Mouse (Mus musculus): ENCODE data around the gene Mrgpra6. TPM values are rescaled to one million over a fixed set of nuclear protein-coding genes. Genes with fewer than 3 reads are reported as not detected.

Mrgpra6 gene
- total RNA-seq (2015) (not detected in 2 replicates), total RNA-seq (2017) (0.81 TPM in 1 of 2 replicates, not detected in the other)

- ATAC-seq (ENCODE audit: poor library complexity, severe bottlenecking), result peak; percentile 45; the same call in 1 of the 2 replicates
These were observed at the start of gene Mrgpra6 for GRCm38 (mm10) chr7:47204830-47205229. TSS of gene Mrgpra6 (minus strand) at chr7:47204920.

- ATAC-seq (ENCODE audit: poor library complexity, severe bottlenecking), result no peak
These were observed 48.0 kb upstream of the Mrgpra6 start, which contains the start of gene Mrgpra9 for GRCm38 (mm10) chr7:47252770-47253169. TSS of gene Mrgpra9 (minus strand) at chr7:47252848.

GRCm38 (mm10) chr7:47244658-47245057 is 39.9 kb upstream of the Mrgpra6 start:
- 0 out of 2 replicates have a peak, but pooled peaks have one; percentile 51 for ATAC-seq (ENCODE audit: poor library complexity, severe bottlenecking)

- ATAC-seq (ENCODE audit: poor library complexity, severe bottlenecking), result no peak
These were observed 9.4 kb downstream of the Mrgpra6 start for GRCm38 (mm10) chr7:47195271-47195670.

GRCm38 (mm10) chr7:47170814-47171213 is 33.9 kb downstream of the Mrgpra6 start:
- ATAC-seq (ENCODE audit: poor library complexity, severe bottlenecking), result no peak

GRCm38 (mm10) chr7:47165028-47165427 is 39.7 kb downstream of the Mrgpra6 start:
- ATAC-seq (ENCODE audit: poor library complexity, severe bottlenecking), result no peak

- no peak for ATAC-seq (ENCODE audit: poor library complexity, severe bottlenecking)
These were observed 41.5 kb downstream of the Mrgpra6 start for GRCm38 (mm10) chr7:47163203-47163602.

- no peak for ATAC-seq (ENCODE audit: poor library complexity, severe bottlenecking)
These were observed 46.3 kb downstream of the Mrgpra6 start for GRCm38 (mm10) chr7:47158451-47158850.

- peak; percentile 82 for ATAC-seq (ENCODE audit: poor library complexity, severe bottlenecking)
These were observed 47.0 kb downstream of the Mrgpra6 start for GRCm38 (mm10) chr7:47157743-47158142.

- ATAC-seq (ENCODE audit: poor library complexity, severe bottlenecking), result no peak
These were observed 48.9 kb downstream of the Mrgpra6 start for GRCm38 (mm10) chr7:47155849-47156248.

GRCm38 (mm10) chr7:47155396-47155795 is 49.3 kb downstream of the Mrgpra6 start:
- no peak for ATAC-seq (ENCODE audit: poor library complexity, severe bottlenecking)

GRCm38 (mm10) chr7:47150420-47151061 is 54.2 kb downstream of the Mrgpra6 start:
- peak; percentile 74 for ATAC-seq (ENCODE audit: poor library complexity, severe bottlenecking)

GRCm38 (mm10) chr7:47148298-47148697 is 56.4 kb downstream of the Mrgpra6 start:
- ATAC-seq (ENCODE audit: poor library complexity, severe bottlenecking), result no peak

- ATAC-seq (ENCODE audit: poor library complexity, severe bottlenecking), result peak; percentile 74
These were observed 58.5 kb downstream of the Mrgpra6 start for GRCm38 (mm10) chr7:47146034-47146812.

GRCm38 (mm10) chr7:47144299-47144698 is 60.4 kb downstream of the Mrgpra6 start:
- ATAC-seq (ENCODE audit: poor library complexity, severe bottlenecking), result no peak

GRCm38 (mm10) chr7:47139823-47140325 is 64.8 kb downstream of the Mrgpra6 start:
- ATAC-seq (ENCODE audit: poor library complexity, severe bottlenecking), result peak; percentile 45; the same call in 1 of the 2 replicates

Other genes starting within 250 kb of the Mrgpra6 start
- 18.0 and 18.2 TPM in 2 replicates for gene Uevld, start 246.4 kb downstream of the Mrgpra6 start, total RNA-seq (2015)
- gene Uevld, start 246.4 kb downstream of the Mrgpra6 start, total RNA-seq (2017), result 14.1 and 16.2 TPM in 2 replicates
- gene Gm9999, start 221.3 kb downstream of the Mrgpra6 start, total RNA-seq (2015), result 2.3 TPM in 1 of 2 replicates, not detected in the other
- not detected in 2 replicates for gene Gm9999, start 221.3 kb downstream of the Mrgpra6 start, total RNA-seq (2017)
- gene Spty2d1, start 196.5 kb downstream of the Mrgpra6 start, total RNA-seq (2015), result 40.7 and 45.3 TPM in 2 replicates
- 35.4 and 42.0 TPM in 2 replicates for gene Spty2d1, start 196.5 kb downstream of the Mrgpra6 start, total RNA-seq (2017)
- 10.3 and 12.7 TPM in 2 replicates for gene Tmem86a, start 154.3 kb downstream of the Mrgpra6 start, total RNA-seq (2015)
- gene Tmem86a, start 154.3 kb downstream of the Mrgpra6 start, total RNA-seq (2017), result 6.3 and 6.4 TPM in 2 replicates
- gene Ptpn5, start 71.2 kb downstream of the Mrgpra6 start, total RNA-seq (2015), result not detected in 2 replicates
- not detected in 2 replicates for gene Ptpn5, start 71.2 kb downstream of the Mrgpra6 start, total RNA-seq (2017)
- gene Mrgpra9, start 47.9 kb upstream of the Mrgpra6 start, total RNA-seq (2015), result not detected in 2 replicates
- not detected in 2 replicates for gene Mrgpra9, start 47.9 kb upstream of the Mrgpra6 start, total RNA-seq (2017)
- gene Mrgpra1, start 149.3 kb upstream of the Mrgpra6 start, total RNA-seq (2015), result not detected in 2 replicates
- gene Mrgpra1, start 149.3 kb upstream of the Mrgpra6 start, total RNA-seq (2017), result not detected in 2 replicates
- 12.7 and 21.4 TPM in 2 replicates for gene Mrgpra2a, start 247.2 kb upstream of the Mrgpra6 start, total RNA-seq (2015)
- gene Mrgpra2a, start 247.2 kb upstream of the Mrgpra6 start, total RNA-seq (2017), result 2.0 TPM in 1 of 2 replicates, not detected in the other